Mouse (Mus musculus) retina, postnatal 1 day (tissue): ENCODE results near the gene Gpr142.

ENCODE experiments used
- DNase-seq: peaks from one replicate; pipeline ENCODE4 v3.0.0-alpha.2; 2012

Gpr142 gene

DNA sequence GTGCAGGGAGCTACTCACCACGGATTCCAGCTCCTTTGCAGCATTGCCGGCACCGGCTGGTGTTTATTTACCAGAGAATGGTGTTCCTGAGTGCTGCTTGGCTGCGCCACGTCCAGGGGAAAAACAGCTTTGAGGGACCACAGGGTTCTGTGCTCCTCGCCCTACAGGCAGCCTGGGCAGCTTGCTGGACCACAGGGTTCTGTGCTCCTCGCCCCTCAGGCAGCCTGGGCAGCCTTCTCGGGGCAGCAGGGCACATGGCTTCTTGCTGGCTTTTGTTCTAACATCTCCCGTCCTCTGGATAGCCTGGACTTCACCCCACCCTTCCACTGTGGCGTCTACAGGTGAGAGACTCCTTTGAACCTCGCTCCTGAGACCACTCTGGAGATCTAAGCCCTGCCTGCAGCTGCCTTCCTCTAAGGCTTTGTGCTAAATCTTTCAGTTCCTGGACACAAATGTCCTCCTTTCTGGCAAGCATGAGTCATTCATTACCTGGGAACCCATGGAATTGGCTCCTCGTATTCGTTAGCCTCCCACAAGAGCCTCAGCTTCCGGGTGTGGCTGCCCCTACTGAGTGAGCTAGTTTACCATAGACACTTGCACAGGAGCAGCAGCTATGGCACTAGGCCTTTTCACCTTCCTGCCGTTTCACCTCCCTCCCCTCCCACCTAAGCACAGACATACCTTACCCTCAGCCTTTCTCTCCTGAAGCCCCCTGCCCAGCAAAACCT lies 4.0 kb downstream of the Gpr142 start:
- no peak for DNase-seq

DNA sequence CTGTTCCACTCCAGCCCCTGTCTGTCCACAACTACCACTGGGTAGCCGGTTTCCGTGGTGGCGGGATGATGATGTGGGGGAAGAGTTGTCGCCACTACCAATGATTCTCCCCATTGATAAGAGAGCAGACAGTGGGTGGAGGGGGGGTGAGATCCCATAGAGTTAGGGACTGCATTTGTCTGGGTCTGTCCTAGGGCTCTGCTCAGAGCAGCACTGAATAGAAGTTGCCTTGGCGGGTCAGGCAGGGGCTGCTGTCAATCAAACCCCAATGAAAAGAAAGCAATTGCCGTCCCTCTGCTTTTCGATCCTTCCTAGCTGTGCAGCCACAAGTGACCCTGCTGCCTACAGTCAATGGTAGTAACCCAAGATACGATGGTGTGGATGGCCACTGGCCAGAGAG lies 5.3 kb downstream of the Gpr142 start:
- DNase-seq: no peak

DNA sequence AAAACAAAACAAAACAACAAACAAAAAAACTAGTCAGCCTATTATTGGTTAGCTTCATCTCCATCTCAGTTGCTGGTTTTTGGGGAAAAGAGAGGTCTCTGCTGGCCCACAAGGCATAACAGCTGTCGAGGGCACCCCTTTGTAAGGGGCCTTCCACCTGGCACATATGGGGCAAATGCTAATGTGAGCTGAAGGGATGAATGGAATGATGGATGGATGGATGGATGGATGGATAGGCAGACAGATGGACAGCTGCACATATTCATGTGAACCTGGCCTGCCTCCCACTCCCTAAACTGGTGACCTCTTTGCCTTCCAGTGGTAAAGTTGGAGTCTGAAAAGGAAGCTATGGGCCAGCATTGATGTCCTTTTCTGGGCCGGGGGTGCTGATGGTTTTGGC lies 8.3 kb downstream of the Gpr142 start:
- DNase-seq: no peak

DNA sequence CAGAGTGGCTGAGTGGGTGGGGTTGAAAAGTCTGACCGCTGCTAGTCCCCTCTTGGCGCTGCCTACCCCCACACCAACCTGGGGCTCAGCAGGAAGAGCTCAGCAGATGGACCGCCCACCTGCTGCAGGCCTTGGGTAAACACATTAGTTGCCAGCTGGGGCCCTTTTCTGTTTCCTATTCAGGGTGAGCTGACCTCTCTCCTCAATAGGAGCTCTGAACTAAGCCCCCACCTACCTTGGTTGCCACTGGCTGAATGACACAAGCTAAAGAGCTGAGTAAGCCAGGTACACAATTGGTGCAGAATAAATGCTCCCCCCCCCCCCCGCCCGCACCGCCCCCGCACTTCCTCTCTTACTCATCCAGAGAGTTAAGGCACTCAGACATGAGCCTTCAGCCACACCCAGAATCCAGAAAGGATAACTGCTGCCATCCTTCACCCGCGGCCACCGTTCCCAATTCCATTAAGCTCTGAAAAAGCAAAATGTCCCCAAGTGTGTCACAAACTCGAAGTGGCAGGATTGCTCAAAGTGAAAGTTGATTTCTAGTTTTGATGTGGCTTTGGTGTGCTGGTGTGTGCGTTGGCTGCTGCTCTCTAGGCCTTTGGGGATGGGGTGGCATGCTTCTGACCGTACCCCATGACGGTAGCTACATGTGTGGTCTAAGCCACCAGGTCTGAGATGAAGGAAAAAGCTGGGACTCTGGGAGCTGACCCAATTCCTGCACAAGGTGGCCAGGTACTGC lies 9.1 kb downstream of the Gpr142 start:
- peak; percentile 68 for DNase-seq

DNA sequence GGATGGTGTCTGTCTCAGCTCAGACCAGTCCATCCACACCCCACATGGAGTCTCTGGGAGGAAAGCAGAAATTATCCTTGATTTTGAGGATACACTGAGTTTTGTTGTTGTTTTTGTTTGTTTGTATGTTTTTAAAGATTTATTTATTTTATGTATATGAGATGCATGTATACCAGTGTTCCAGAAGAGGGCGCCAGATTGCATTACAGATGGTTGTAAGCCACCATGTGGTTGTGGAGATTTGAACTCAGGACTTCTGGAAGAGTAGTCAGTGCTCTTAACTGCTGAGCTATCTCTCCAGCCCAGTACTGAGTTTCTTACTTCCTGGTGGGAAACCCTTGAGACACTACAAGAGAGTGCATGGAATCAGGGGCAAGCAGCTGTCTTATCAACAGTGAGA lies 10.6 kb downstream of the Gpr142 start:
- DNase-seq: no peak

DNA sequence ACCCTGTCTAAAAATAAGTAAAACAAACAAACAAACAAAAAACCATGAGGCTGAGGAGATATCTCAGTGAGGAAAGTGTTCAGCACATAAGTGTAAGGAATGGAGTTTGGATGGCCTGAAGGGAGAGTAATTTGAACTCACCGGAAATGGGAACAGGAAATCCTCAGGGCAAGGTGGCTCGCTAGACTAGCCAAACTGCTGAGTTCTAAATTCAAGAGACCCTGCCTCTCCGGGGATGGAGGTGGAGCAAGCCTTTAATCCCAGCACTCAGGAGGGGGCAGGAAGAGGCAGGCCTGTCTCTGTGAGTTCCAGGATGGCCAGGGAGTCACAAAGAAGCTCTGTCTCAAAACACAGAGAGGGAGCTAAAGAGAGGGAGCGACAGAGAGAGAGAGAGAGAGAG lies 11.6 kb downstream of the Gpr142 start:
- DNase-seq: no peak

DNA sequence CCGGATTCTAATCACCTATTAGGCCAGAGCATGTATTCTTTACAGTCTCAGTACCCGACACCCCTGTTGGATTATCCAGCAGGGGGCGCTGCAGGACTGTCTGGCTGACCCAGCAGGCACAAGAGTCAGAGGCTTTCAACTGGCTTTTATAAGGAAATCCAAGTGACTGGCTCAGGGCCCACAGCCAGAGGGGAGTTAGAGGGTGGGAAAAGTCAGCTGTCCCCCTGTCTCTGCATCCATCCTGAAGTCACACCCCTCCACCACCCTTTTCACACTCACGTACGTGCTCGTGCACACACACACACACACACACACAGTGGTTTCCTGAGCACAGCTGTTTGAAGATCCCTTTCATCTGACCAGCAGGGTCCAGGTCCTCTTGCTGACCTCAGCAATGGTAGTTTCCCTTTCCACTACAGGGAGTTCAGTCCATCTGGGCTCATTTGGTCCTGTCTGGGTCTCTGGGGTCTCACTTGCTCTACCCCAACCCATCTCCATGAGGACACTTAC lies 14.1 kb downstream of the Gpr142 start:
- peak; percentile 90 for DNase-seq

DNA sequence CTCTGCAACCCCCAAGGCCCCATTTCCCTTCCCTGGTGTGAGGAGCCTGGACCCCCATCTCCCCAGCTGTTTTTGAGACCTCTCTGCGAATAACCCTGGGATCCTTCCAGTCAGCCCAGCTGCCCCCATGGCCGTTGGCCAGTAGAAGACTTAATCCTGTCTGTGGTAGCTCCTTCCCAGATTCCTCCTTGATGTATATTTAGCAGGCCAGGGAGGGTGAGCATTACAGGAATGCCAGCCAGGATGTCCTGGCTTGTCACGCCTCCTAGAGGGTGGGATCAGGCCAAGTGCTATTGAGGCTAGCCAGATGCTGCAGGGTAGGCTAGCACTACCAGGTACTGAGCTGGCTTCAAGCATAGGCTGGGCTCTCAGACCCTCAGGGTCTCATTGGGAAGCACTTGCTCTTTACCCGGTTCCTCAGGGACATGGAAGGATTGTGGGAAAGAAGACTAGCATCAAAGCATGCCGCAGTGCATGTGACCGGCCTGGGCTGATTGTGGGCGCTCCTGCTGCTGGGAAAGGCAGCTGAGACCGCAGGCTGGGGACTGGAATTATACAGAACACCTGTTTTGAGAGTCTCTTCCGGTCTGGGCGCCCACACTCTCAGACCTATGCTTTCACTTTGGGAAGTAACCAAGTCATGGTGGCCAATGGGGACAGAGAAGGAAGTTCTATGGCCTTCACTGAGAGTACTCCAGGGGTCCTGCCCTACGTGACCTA lies 16.3 kb downstream of the Gpr142 start:
- DNase-seq: no peak

DNA sequence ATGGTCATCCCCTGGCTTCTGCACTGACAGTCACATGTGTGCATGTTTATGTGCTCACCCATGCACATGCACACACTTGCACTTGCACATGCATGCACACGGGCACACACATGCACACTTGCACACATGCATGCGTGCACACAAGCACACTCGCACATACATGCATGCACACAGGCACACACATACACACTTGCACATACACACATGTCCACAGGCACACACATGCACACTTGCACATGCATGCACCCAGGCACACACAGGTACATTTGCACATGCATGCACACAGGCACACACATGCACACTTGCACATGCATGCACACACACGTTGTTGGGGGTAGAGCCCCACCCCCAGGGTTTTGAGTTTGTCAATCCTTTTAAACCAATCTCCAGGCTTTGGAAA lies 18.2 kb downstream of the Gpr142 start:
- no peak for DNase-seq

DNA sequence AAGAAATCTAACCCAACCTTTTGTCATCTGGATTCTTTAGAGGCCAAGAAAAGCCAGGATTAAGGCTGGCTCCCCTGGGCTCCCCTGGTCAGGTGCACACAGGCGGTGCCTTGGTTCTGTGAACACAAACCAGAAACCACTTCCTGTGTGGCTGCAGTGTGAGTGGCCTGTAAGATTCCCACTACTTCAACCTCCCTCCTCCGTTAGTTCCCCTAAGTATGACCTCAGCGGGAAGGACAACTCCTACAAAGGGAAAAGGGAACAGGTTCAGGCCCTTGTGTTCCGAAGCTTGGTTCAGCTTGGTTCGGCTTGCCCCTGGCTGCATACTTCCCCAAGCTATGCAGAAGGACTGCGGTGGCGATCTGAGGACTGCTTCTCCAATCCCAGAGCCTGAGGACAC lies 19.5 kb downstream of the Gpr142 start:
- no peak for DNase-seq

DNA sequence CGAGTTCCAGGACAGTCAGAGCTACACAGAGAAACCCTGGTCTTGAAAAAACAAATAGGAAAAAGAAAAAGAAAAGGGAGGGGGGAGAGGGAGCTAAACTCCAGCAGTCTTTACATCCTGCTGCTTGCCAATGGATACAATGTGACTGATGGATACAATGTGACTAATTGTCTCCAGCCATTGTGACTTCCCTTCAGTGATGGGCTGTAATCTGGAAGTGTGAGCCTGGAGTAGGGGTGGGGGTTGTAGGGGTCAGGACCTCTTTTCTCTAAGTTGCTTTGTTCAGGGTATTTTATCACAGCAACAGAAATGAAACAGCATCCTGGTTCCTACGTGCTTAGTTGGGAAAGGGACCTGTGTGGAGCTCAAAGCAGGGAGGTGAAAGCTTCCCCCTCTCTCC lies 20.4 kb downstream of the Gpr142 start:
- no peak for DNase-seq

DNA sequence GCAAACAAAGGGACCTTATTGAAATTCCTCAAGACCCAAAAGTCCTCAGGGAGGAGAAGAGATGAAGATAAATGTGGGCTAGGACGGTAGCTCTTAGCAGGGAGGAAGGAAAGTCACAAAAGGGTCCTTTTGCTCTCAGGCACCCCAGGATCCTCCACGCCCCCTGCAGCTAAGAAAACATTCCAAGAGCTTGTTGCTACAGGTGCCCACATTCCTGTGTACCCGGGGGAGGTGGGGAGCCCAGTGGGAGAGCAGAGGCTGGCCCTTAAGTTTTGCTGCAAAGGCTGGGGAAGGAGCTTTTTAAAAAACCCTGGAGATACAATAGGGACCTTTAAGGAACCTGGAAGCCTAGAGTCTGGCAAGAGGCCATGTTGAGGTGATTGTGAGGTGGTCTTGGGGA lies 21.7 kb downstream of the Gpr142 start:
- DNase-seq: no peak

DNA sequence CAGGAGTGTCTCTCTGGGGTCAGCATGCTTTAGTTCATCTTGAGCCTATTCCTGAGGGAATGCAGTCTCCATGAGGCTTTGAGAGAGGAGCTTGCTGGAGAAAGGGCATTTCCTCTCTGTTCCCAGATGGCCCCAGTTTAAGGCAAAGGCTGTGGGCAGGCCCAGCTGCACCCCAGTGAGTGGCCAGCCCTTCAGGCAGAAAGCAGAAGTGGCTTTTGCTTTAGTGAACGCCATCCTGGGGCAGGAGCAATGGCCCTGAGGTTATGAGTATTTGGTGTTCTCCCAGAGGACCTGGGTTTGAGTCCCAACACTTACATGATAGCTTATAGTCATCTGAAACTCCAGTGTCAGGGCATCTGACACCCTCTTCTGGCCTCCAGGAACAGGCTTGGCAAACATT lies 22.6 kb downstream of the Gpr142 start:
- DNase-seq: no peak

DNA sequence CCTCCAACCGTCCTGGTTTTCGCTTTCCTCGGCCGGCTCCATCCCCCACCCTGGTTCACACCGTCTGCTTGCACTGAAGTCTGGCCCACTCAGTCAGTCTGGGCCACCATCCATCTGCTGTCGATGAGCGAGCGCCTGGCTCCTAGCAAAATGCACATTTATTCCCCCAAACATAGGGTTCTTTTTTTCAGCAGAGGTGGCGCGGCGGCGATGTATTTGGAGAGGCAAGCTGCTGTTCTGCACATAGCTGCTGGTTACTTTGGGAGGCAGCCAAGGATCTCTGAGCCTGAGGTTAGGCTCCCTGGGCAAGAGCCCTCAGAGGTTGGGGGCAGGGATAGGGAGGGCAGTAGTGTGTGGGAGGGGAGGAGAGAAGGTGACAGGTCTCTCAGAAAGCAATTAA lies 24.0 kb downstream of the Gpr142 start:
- DNase-seq: no peak

DNA sequence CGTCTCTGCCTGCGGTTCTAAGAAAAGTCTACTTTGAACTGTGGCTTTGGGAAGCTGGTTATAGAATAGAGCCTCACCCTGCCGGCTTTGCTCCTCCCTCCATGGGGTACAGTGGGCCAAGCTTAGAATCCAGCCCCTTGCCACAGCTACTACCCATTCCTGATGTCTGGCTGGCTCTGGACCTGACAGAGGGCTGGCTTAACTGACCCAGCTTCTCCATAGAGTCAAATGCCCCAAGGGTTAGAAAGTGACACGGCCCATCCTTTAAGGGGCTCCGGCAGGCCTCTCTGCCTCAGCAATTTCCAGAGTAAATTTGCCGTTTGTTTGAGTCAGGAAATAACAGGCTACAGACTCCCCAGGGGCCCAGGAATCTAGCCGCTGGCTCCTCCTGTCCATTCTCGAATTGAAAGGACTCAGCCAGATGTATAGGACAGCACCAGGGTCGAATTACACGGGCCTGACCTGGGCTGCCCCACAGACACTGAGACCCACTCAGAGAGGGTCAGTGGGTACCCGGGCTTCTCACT lies 24.5 kb downstream of the Gpr142 start:
- no peak for DNase-seq

DNA sequence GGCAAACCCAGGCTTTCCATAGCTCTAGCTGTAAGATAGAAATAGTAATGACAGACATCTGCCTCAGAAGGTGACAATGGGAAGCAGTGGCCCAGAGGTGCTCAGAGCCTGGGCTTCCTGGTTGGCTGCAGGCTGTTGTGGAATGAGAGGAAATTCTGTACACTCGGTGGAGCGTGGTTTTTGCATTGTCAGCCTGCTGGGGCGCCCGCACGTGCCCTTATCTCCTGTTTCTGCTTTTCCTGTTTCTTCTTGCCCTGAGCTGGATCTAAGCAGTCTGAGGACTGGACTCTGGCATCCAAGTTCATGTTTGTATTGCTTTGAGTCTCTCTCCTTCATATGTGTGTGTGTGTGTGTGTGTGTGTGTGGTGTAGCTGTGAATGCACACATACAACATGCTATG lies 28.0 kb downstream of the Gpr142 start:
- no peak for DNase-seq

DNA sequence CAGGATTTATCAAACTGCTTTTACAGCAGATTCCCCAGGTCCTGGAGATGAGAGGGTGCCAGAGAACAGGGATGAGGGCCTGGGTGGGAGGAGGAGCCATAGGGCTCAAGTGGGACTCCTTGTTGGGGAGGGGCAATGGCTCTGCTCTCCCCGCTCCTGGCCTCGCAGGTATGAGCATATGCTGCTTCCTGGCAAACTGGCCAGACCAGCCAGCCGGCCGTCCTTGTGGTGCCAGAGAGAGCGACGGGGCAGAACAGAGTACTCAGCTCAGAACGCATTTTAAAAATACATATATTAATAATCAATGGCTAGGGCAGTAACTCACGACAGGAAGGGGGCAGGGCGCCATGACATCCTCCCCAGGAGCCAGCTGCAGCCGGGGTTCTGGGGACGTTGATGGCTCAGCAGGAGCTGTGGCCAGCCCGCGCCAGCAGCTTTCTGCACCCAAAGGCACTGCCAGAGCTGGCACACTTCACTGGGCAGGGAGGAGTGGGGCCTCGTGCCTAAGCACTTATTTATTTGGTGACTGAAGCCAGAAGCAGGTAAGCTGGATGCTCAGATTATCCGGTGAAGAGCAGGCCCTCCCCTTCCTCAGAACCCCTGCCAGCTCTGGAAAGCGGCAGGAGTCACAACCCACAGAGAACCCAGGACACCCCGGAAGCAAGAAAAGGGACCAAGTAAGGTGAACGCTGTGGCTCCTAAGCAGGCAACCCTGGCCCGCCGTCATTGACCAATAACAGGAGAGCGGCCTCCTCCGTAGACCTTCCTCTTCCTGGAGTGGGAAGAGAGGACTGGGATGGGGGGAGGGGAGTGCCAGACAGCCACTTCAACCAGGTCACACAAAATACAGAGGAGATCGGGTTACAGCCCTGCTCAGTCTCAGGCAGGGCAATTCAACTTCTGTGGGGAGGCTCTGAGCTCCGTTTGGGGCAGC lies 31.0 kb downstream of the Gpr142 start:
- peak; percentile 84 for DNase-seq

DNA sequence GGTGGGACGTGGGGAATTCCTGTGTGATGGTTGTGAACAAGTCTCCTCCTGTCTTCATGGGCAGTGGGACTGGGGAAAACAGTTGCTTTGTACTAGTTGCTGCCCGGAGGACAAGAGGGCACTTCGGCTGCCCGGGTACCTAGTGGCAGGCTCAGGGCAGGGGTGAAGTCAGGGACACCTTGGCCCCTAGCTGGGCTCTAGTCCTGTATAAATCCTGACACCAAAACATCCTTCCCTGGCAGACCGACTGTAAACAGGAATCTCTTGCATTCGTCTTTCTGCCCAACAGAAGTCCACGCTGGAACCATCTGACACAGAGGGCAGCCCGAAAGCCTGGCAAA lies 31.7 kb downstream of the Gpr142 start:
- DNase-seq: no peak

DNA sequence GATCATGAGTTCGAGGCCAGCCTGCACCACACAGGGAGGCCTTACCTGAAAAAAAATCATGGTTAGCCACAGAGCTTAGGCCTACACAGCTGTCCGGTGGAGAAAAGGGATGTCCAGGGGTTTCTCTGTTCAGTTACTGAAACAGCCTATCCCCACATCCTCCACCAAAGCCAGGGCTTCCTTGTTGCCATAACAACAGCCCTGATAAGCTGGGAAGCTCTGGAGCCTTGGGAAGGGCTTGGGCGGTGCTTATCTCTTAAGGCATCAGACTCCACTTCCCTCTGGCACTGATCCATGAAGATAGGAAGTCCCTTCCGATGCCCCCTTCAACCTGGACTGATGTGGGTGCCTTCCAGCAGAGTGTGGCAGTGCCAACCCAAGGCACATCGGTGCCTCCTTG lies 34.4 kb downstream of the Gpr142 start:
- peak; percentile 63 for DNase-seq

DNA sequence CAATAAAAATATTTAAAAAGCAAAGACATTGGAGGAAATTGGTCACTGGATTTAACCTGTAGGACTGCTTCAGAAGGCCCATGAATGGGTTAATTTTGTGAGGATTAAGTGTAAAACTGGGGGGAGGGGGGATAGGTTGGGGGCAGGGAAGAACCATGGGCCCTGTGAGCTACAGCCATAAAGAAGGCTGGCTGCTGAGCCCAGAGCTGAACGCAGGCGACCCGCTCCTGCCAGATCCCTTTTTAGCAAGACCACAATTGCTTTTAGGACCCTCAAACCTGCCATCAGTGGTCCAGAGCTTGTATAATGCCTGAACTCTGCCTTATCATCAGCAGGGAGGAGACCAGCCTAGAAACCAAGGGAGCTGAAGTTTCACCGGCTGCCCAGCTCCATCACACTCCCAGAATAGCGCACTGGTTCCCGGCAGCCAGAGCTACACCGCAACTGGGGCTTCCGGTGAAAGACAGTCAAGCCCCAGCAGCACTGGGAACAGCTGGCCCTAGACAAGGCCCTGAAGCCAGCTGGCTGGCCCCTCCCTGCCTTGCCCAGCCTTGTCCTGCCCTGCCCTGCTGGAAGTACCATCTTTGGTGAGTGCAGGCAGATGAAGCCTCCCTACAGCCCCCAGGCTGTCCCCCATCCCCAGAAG lies 45.2 kb downstream of the Gpr142 start:
- peak; percentile 64 for DNase-seq

DNA sequence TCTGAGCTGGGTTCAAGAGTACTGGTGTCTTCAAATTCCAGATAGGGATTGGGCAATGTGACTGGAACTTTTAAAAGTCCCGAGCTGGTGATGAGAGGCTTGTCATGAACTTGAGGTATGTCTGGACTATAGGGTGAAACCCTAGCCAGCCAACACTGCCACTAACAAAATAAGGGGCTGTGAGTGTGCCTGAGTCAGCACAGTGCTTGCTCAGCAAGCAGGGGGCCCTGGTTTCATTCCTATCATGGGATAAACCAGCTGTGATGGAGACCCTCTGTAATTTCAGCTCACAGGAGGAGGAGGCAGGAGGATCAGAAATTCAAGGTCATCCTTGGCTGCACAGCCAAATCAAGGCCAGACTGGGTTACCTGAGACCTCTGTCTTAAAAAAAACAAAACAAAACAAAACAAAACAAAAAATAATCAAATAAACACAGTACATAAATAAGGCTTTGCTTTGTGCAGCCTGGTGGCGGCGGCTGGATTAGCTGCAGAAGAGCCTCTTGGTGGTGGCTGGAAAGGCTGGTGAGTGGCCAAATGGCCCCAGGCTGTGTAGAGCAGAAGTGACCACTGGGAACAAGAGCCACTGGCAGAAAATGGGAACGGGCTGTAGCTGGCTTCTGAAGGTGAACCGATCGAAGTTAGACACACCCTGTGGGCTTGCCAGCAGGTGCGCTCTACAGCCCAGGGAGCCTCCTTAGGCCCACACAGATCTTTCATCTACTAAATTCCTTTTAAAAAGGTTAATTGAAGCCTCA lies 45.9 kb downstream of the Gpr142 start:
- no peak for DNase-seq
